In the genomic region with DNA sequence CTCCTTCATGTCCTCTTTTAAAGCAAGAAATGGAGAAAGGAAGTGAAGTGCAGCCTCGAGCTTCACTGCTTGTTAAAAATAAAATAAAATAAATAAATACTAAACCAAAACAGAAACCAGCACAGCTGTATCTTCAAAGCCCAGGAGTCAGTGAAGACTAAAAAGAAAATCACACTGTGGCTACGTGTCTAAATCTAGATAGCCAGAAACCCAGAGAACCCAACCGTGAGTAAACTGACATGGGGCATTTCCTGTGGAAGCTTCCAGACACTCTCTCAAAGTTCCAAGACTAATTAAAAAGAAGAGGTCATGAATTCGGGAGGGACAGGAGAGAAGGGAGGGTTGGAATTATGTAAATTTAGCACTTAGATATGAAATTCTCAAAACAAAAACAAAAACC, we compare ENCODE assay signal across 20 mouse cellular contexts. TPM values are rescaled to one million over a fixed set of nuclear protein-coding genes. Genes with fewer than 3 reads are reported as not detected.
DNase-seq lines count a peak whose midpoint lies in the region; ATAC-seq and TF ChIP-seq lines count a peak whose summit lies in the region.
"Had no signal": no experiment of that assay in that cellular context is flagged by ENCODE, and none has a peak within 500 bp of the region (broad histone marks: within the 10 kb centered on the region; RNA-seq: fewer than 3 reads in every experiment).

No protein-coding gene starts in this region.

- no peak for DNase-seq in layer of hippocampus, adult 2 months (ENCODE audit: low spot score in 2 of 2)
- no peak for DNase-seq in layer of hippocampus, postnatal 25 days (ENCODE audit: extremely low spot score in 1 of 2, low spot score in 1 of 2)
- DNase-seq in thymus, postnatal 0 days (ENCODE audit: low spot score) = peak; percentile 43
- DNase-seq in thymus, postnatal 14 days = no peak
- no peak for DNase-seq in urinary bladder, postnatal 10 days (ENCODE audit: low spot score)
- DNase-seq: adrenal gland, adult 8-10 months; cerebellum, adult 9-11 months; embryo, embryonic 11 days; kidney, adult 2 months; kidney, postnatal 14 days; midbrain, embryonic 14.5 days; right cerebral cortex, postnatal 14 days; spleen, adult 18-20 months had no signal

- no peaks in the 10 kb centered on the region for H3K4me1 ChIP-seq in kidney, embryonic 14.5 days (ENCODE audit: control insufficient read depth, insufficient read depth, low read length)

- no peak for TF ChIP-seq CTCF in layer of hippocampus, adult 2 months (conservative IDR thresholded peaks at IDR 0.05)

- H3K27me3 ChIP-seq in kidney, embryonic 14.5 days (ENCODE audit: control insufficient read depth, insufficient read depth, low read length) = no peaks in the 10 kb centered on the region
- H3K27me3 ChIP-seq: CH12.LX; embryonic facial prominence, embryonic 15.5 days; lung, embryonic 15.5 days had no signal

- H3K4me2 ChIP-seq in kidney, embryonic 14.5 days (replicated peaks; ENCODE audit: low read depth, low read length) = no peak overlapping the region
- H3K4me2 ChIP-seq: embryonic facial prominence, embryonic 15.5 days; liver, embryonic 12.5 days; lung, embryonic 15.5 days had no signal

- no peak overlapping the region for H3K9ac ChIP-seq in kidney, embryonic 14.5 days (ENCODE audit: low read depth, low read length)
- H3K9ac ChIP-seq: embryonic facial prominence, embryonic 15.5 days; liver, embryonic 12.5 days; lung, embryonic 15.5 days had no signal

- WGBS in kidney, embryonic 14.5 days = 47% methylated on average over 4 of the region's 4 CpGs

- no peaks in the 10 kb centered on the region for H3K36me3 ChIP-seq in kidney, embryonic 14.5 days (ENCODE audit: control insufficient read depth, insufficient read depth, low read length)
- H3K36me3 ChIP-seq: embryonic facial prominence, embryonic 15.5 days; liver, embryonic 12.5 days; lung, embryonic 15.5 days had no signal

- peak overlapping the region; percentile 51 for H3K27ac ChIP-seq in layer of hippocampus, adult 2 months
- H3K27ac ChIP-seq in kidney, embryonic 14.5 days (ENCODE audit: low read depth, low read length) = no peak overlapping the region
- H3K27ac ChIP-seq: embryonic facial prominence, embryonic 15.5 days; liver, embryonic 12.5 days; lung, embryonic 15.5 days had no signal

- H3K9me3 ChIP-seq in kidney, embryonic 14.5 days (ENCODE audit: control insufficient read depth, low read length) = no peaks in the 10 kb centered on the region
- H3K9me3 ChIP-seq: embryonic facial prominence, embryonic 15.5 days; liver, embryonic 12.5 days; lung, embryonic 15.5 days had no signal

- peak; percentile 57 for ATAC-seq in activated CD4-positive, CD25-positive, alpha-beta regulatory T cell, adult 4 months
- ATAC-seq in kidney, embryonic 14.5 days (ENCODE audit: low FRiP score, low TSS enrichment) = no peak
- ATAC-seq: forebrain, embryonic 16.5 days; liver, embryonic 12.5 days had no signal

- no peak overlapping the region for H3K4me3 ChIP-seq in layer of hippocampus, adult 2 months
- no peak overlapping the region for H3K4me3 ChIP-seq in kidney, embryonic 14.5 days (ENCODE audit: low read length)
- H3K4me3 ChIP-seq: embryonic facial prominence, embryonic 15.5 days; liver, embryonic 12.5 days; lung, embryonic 15.5 days had no signal

RNA-seq across cellular contexts. Expression of gene Itpr2, which starts 15.9 kb away (rescaled TPM):
- total RNA-seq in layer of hippocampus, adult 2 months (2021) = 10 to 100 TPM; 15.6 to 22.1 TPM
- 10 to 100 TPM; 16.6 to 20.5 TPM for total RNA-seq in layer of hippocampus, postnatal 25 days (2021)
- polyA plus RNA-seq in thymus, postnatal 0 days (2015; fragmentation: Nextera tagmentation; extraction: Ambion mirVana) = 92.8 and 138 TPM in 2 replicates
- polyA plus RNA-seq in activated CD4-positive, CD25-positive, alpha-beta regulatory T cell, adult 4 months (2017; shearing (Covaris generic)) = 10 to 100 TPM; 69.2 to 77.7 TPM
- polyA plus RNA-seq in kidney, embryonic 14.5 days (2014; fragmentation: Nextera tagmentation; extraction: Ambion mirVana) = 11.0 and 12.7 TPM in 2 replicates
